Mouse (Mus musculus): ENCODE data around the gene Tnnt3.

DNA sequence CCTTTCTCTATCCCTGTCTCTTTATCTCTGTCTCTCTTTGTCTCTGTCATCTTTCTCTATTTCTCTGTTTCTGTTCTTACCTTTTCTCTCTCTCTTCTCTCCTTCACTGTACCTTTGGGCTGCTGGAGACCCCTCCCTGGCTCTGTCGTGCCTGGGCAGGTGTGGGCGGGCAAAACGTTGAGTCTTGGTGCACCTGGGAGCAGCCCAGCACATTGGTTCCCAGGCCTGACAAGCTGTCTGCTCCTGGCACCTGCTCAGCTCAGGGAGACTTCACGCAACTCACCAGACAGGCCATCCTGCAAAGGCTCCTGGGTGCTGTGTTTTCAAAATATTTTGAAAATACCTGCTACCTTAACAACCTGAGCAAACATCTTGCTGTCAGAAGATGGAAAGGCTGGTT lies 4.6 kb downstream of the Tnnt3 start:
- TF ChIP-seq CTCF (IDR thresholded peaks at IDR 0.05; ENCODE audit: extremely low read depth, insufficient read depth, low read length): no peak
- TF ChIP-seq POLR2A (IDR thresholded peaks at IDR 0.05; ENCODE audit: extremely low read depth, insufficient read depth, low read length): no peak

All from cortical plate, adult 2 months (tissue).